Mouse (Mus musculus): ENCODE data around the gene Rimklb. TPM values are rescaled to one million over a fixed set of nuclear protein-coding genes. Genes with fewer than 3 reads are reported as not detected.
"Not testable (repeated sequence)": the region's sequence is repeated elsewhere in the genome, so short reads cannot be mapped to it uniquely, and the experiment has no call there.

The Rimklb gene
- polyA plus RNA-seq, 1 experiment from 2014 or later = 106 TPM

DNA sequence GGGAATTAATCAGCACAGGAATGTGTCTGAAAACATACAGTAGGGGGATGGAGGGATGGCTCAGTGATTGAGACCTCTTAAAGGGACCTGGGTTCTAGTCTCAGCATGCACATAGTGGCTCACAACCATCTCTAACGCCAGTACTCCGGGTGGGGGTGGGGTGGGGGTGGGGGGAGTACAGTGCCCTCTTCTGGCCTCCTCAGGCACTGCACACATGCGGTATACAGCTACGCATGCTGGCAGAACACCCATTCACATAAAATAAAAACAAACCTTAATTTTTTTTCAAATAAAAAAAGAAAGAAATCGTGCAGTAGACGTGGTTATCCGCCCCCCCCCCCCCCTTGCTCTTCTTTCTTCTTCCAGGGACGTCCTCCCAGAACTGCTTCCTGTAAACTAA lies 24.7 kb upstream of the Rimklb start:
- H3K9ac ChIP-seq (replicated peaks) = no peak overlapping the region
- H3K4me2 ChIP-seq (replicated peaks) = no peak overlapping the region
- H3K4me1 ChIP-seq = no peaks in the 10 kb centered on the region
- WGBS = 84% methylated on average over 8 of the region's 8 CpGs
- no peak overlapping the region for H3K4me3 ChIP-seq
- no peaks in the 10 kb centered on the region for H3K36me3 ChIP-seq
- ATAC-seq (replicated peaks) = 0 out of 2 replicates have a peak, but pooled peaks have one; percentile 24
- no peaks in the 10 kb centered on the region for H3K27me3 ChIP-seq
- no peak overlapping the region for H3K27ac ChIP-seq (replicated peaks)
- H3K9me3 ChIP-seq = no peaks in the 10 kb centered on the region

- no peaks in the 10 kb centered on the region for H3K9me3 ChIP-seq
- no peak overlapping the region for H3K27ac ChIP-seq (replicated peaks)
- no peaks in the 10 kb centered on the region for H3K27me3 ChIP-seq
- H3K9ac ChIP-seq (replicated peaks) = no peak overlapping the region
- H3K4me3 ChIP-seq = no peak overlapping the region
- H3K4me2 ChIP-seq (replicated peaks) = 0 out of 2 replicates have a peak overlapping the region, but pooled peaks have one; percentile 8
- no peaks in the 10 kb centered on the region for H3K4me1 ChIP-seq
- peak; percentile 66; the same call in 1 of the 2 replicates for ATAC-seq (replicated peaks)
- WGBS = 70% methylated on average over 9 of the region's 9 CpGs
- no peaks in the 10 kb centered on the region for H3K36me3 ChIP-seq
These were observed 24.0 kb upstream of the Rimklb start for GRCm38 (mm10) chr6:122522595-122522994.

DNA sequence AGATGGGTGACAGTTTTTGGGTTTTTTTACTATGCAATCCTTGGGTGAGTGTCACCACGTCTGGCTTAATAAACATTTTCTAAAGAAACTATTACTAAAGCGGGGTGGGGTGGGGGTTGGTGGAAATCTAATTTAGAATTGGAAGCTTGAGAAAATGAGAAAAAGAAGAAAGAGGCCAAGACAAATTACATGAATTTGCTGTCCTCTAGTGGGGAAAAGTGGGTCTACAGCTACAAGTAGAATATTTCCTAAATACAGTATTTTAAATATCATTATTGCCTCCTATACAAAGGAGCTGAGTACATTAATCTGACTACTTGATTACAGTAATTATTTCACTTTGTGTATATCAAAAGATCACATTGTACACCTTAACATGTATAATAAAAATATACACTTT lies 20.8 kb upstream of the Rimklb start:
- no peaks in the 10 kb centered on the region for H3K4me1 ChIP-seq
- ATAC-seq (replicated peaks) = 0 out of 2 replicates have a peak, but pooled peaks have one; percentile 21
- H3K9ac ChIP-seq (replicated peaks) = no peak overlapping the region
- H3K36me3 ChIP-seq = no peaks in the 10 kb centered on the region
- 33% methylated on average over 2 of the region's 2 CpGs for WGBS
- no peak overlapping the region for H3K27ac ChIP-seq (replicated peaks)
- no peaks in the 10 kb centered on the region for H3K27me3 ChIP-seq
- no peak overlapping the region for H3K4me3 ChIP-seq
- H3K9me3 ChIP-seq = no peaks in the 10 kb centered on the region
- H3K4me2 ChIP-seq (replicated peaks) = no peak overlapping the region

DNA sequence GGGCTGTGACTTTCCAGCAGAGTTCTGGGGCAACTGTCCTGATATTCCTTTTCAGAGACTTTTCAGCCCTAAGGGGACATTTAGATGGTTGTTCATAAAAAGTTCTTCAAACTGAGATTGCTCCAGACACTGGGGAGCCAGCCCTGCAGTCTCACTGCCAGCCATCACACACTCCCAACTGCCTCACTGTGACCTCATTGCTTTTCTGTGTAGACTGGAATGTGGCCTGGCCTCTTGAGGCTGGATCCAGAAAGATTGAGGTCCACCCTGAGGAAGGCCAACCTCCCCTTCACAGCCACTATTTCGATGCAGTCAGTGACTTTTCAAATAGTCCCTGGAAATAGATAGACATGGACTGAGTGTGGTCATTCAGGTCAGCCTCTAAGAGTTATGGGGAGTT lies 19.1 kb upstream of the Rimklb start:
- no peak for ATAC-seq (replicated peaks)
- Histone ChIP-seq H3K27ac (replicated peaks) (no peak overlapping the region), H3K36me3 (no peaks in the 10 kb centered on the region), H3K27me3 (no peaks in the 10 kb centered on the region), H3K4me3 (no peak overlapping the region), H3K9ac (replicated peaks) (no peak overlapping the region), H3K4me2 (replicated peaks) (no peak overlapping the region), H3K9me3 (no peaks in the 10 kb centered on the region), H3K4me1 (no peaks in the 10 kb centered on the region)
- 89% methylated on average over 1 of the region's 1 CpGs for WGBS

DNA sequence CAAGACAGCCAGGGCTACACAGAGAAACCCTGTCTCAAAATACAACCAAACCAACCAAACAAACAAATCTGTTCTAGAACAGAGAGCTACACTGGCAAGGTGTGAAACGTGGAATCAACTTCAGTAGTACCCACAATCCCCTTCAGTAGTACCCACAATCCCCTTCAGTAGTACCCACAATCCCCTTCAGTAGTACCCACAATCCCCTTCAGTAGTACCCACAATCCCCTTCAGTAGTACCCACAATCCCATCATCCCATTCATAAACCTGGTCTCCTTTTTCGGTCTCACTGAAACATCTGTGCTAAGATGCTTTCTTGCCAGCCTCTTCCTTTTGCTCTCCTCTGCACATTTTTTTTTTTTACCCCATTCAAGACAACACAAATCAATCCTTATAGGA lies 17.2 kb upstream of the Rimklb start:
- not testable (repeated sequence) for H3K9me3 ChIP-seq; H3K4me2 ChIP-seq (replicated peaks); H3K27me3 ChIP-seq; H3K4me1 ChIP-seq; ATAC-seq (replicated peaks); H3K9ac ChIP-seq (replicated peaks); H3K4me3 ChIP-seq; H3K27ac ChIP-seq (replicated peaks); H3K36me3 ChIP-seq
- 93% methylated on average over 2 of the region's 2 CpGs for WGBS

- Histone ChIP-seq H3K27me3 (no peaks in the 10 kb centered on the region), H3K9me3 (no peaks in the 10 kb centered on the region), H3K36me3 (no peaks in the 10 kb centered on the region), H3K27ac (replicated peaks) (no peak overlapping the region), H3K4me1 (no peaks in the 10 kb centered on the region), H3K4me3 (no peak overlapping the region), H3K9ac (replicated peaks) (no peak overlapping the region), H3K4me2 (replicated peaks) (no peak overlapping the region)
- 80% methylated on average over 3 of the region's 3 CpGs for WGBS
- no peak for ATAC-seq (replicated peaks)
These were observed 15.8 kb upstream of the Rimklb start for GRCm38 (mm10) chr6:122514312-122514711.

- H3K9me3 ChIP-seq = no peaks in the 10 kb centered on the region
- WGBS = 76% methylated on average over 12 of the region's 12 CpGs
- no peak for ATAC-seq (replicated peaks)
- H3K4me2 ChIP-seq (replicated peaks) = no peak overlapping the region
- no peaks in the 10 kb centered on the region for H3K4me1 ChIP-seq
- no peak overlapping the region for H3K27ac ChIP-seq (replicated peaks)
- no peaks in the 10 kb centered on the region for H3K36me3 ChIP-seq
- no peak overlapping the region for H3K4me3 ChIP-seq
- no peak overlapping the region for H3K9ac ChIP-seq (replicated peaks)
- H3K27me3 ChIP-seq = no peaks in the 10 kb centered on the region
These were observed 14.6 kb upstream of the Rimklb start for GRCm38 (mm10) chr6:122512914-122513878.

DNA sequence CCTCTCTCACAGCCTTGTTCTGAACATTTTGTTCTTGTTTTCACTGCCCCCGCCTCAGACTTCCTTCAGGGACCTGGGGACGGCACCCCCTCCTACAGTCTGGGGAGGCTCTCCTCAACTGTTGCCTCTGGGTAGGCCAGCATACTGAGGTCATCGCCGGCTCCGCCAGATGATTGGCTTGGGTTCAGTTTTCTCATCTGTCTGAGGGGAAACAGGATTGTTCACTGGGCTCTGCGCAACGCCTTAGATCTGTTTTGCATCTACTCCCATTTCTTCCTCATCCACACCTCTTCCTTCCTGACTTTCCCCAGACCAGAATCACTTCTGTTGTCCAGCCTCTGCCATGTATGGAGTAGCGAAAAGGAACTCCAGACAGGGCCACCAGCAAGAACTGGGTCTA lies 9.9 kb upstream of the Rimklb start:
- H3K9me3 ChIP-seq = no peaks in the 10 kb centered on the region
- no peak for ATAC-seq (replicated peaks)
- no peaks in the 10 kb centered on the region for H3K27me3 ChIP-seq
- no peak overlapping the region for H3K4me2 ChIP-seq (replicated peaks)
- 89% methylated on average over 8 of the region's 8 CpGs for WGBS
- H3K4me3 ChIP-seq = no peak overlapping the region
- no peak overlapping the region for H3K9ac ChIP-seq (replicated peaks)
- H3K36me3 ChIP-seq = no peaks in the 10 kb centered on the region
- no peaks in the 10 kb centered on the region for H3K4me1 ChIP-seq
- no peak overlapping the region for H3K27ac ChIP-seq (replicated peaks)

- Histone ChIP-seq H3K4me3 (no peak within 1 kb of the TSS), H3K4me2 (replicated peaks) (no peak within 1 kb of the TSS), H3K36me3 (no peaks in the 10 kb centered on the region), H3K9me3 (no peaks in the 10 kb centered on the region), H3K4me1 (no peaks in the 10 kb centered on the region), H3K27ac (replicated peaks) (no peak within 1 kb of the TSS), H3K27me3 (no peaks in the 10 kb centered on the region), H3K9ac (replicated peaks) (no peak within 1 kb of the TSS)
- 88% methylated on average over 3 of the region's 3 CpGs for WGBS
- ATAC-seq (replicated peaks) = no peak
These were observed 7.0 kb upstream of the Rimklb start, which contains the start of gene Mfap5 for GRCm38 (mm10) chr6:122505545-122505944. Mfap5 (plus strand) TSS chr6:122505845.

DNA sequence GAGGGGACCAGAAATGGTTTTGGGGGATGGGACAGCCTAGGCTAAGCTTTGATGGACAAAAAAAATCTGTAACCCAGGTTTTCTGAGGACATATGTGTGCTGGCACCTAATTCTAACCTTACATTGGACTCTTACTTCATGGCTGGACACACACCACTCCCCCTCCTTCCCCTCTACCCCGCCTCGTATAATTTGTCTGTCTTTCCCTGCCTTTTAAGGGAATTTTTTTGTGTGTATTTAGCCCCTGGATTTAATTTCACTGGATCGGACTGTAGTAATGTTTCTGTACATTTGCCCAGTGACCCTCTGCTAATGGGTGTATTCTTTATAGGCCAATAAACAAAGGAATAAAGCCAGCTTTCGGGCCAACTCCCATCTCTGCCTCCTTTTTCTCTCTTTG lies 6.5 kb upstream of the Rimklb start:
- H3K27ac ChIP-seq (replicated peaks) = no peak overlapping the region
- no peaks in the 10 kb centered on the region for H3K4me1 ChIP-seq
- no peak for ATAC-seq (replicated peaks)
- no peaks in the 10 kb centered on the region for H3K9me3 ChIP-seq
- H3K9ac ChIP-seq (replicated peaks) = no peak overlapping the region
- H3K4me2 ChIP-seq (replicated peaks) = no peak overlapping the region
- no peaks in the 10 kb centered on the region for H3K36me3 ChIP-seq
- 73% methylated on average over 4 of the region's 4 CpGs for WGBS
- H3K27me3 ChIP-seq = no peaks in the 10 kb centered on the region
- no peak overlapping the region for H3K4me3 ChIP-seq

DNA sequence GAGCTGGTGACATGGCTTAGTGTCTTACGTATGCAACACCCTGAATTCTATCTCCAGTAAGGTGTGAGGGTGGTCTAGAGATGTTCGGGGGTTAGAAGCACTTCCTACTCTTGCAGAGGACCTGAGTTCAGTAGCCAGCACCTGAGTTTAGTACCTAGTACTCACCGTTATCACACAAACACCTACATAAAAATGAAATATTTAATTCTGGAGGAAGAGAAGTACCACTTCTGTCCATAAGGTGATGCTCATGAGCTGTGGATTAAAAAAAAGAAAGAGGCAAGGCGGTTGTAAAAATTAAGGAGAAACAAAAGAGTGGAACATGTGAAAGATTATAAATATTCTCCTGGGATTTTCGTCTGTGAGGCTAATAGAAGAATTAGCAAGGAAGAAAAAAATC lies 2.1 kb downstream of the Rimklb start:
- H3K9ac ChIP-seq (replicated peaks) = no peak overlapping the region
- H3K4me3 ChIP-seq = no peak overlapping the region
- 31% methylated on average over 5 of the region's 5 CpGs for WGBS
- H3K27ac ChIP-seq (replicated peaks) = peak overlapping the region; percentile 84
- no peak overlapping the region for H3K4me2 ChIP-seq (replicated peaks)
- ATAC-seq (replicated peaks) = peak; percentile 7; the same call in 1 of the 2 replicates
- no peaks in the 10 kb centered on the region for H3K9me3 ChIP-seq
- H3K36me3 ChIP-seq = no peaks in the 10 kb centered on the region
- H3K27me3 ChIP-seq = no peaks in the 10 kb centered on the region
- H3K4me1 ChIP-seq = peaks cover 38% of the 10 kb centered on the region

DNA sequence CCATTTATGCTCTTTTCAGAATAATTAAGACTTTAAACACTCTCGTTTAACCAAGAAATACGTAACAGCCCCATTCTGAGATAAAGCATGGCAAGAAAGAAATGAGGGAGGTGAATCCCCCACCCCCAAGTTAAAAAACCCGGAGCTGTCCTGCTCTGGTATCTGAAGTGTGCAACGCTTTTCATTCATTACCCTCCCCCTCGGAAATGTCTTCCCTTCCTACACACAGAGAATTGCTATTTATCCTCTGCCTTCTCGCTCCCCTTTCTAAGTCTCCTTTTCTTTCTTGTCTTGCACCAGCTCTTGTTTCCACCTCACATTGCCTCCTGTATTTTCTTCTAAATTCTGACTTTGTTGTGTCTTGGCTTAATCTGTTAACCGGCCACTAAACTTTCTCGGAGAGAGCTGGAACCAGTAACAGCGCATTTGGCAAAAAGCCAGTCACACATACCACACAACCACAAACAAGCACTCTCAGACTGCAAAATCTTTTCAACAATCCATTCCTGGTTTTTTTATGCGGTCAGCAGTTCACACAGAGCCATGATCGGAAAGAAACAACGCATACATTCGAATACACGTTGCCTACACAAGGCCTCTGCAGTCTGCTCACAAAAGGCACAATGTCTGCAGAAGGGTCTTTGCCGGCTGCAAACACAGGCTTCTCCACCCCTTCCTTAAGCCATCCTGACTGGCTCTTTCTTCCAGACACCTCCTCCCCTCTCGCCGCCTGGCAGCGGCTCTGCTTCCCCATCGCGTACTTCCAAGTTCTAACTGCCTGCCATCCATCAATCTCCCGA lies 3.3 kb downstream of the Rimklb start:
- Histone ChIP-seq H3K9ac (replicated peaks) (peak overlapping the region; percentile 45), H3K27me3 (no peaks in the 10 kb centered on the region), H3K4me1 (peaks cover 44% of the 10 kb centered on the region), H3K27ac (replicated peaks) (peak overlapping the region; percentile 84), H3K4me3 (peak overlapping the region; percentile 17), H3K36me3 (no peaks in the 10 kb centered on the region), H3K4me2 (replicated peaks) (peak overlapping the region; percentile 39), H3K9me3 (no peaks in the 10 kb centered on the region)
- peak; percentile 78 for ATAC-seq (replicated peaks)
- 4% methylated on average over 21 of the region's 21 CpGs for WGBS
